Mouse (Mus musculus) ES-E14 (cell line): ENCODE measurements at regions not wholly inside any gene's neighbourhood (a gene's known extent, or its start where the extent isn't known, plus 50 kb on each side); places are given as distances from the start of the nearest gene placed in this dataset.

Source experiments
- CHD2 ChIP-seq: IDR thresholded peaks from 2 replicates; pipeline ENCODE4 v1.6.1; 2014; ENCODE audit warnings: mild to moderate bottlenecking, low read depth, low read length, inconsistent platforms
- HCFC1 ChIP-seq: IDR thresholded peaks from 2 replicates; pipeline ENCODE4 v1.6.1; 2012; ENCODE audit warnings: low read length, inconsistent platforms, borderline replicate concordance; ENCODE audit not compliant: insufficient read depth
- MAFK ChIP-seq: IDR thresholded peaks from 2 replicates; pipeline ENCODE4 v1.6.1; 2014; ENCODE audit warnings: mild to moderate bottlenecking, low read depth, low read length, inconsistent platforms; ENCODE audit not compliant: insufficient read depth

- TF ChIP-seq CHD2 (no peak), HCFC1 (no peak), MAFK (no peak)
Observed at GRCm38 (mm10) chr5:139598715-139599114, 55.4 kb downstream of the Uncx start.
